Mouse (Mus musculus): ENCODE measurements around the gene Kmt2c. TPM values are rescaled to one million over a fixed set of nuclear protein-coding genes. Genes with fewer than 3 reads are reported as not detected.

Kmt2c gene
- polyA plus RNA-seq, 1 experiment, result 19.0 TPM

GRCm38 (mm10) chr5:25310226-25310625, 188.4 kb downstream of the Kmt2c start:
- TF ChIP-seq CTCF (IDR thresholded peaks at IDR 0.05; ENCODE audit: insufficient read depth, low read length), result no peak
- no peak for TF ChIP-seq POLR2A (IDR thresholded peaks at IDR 0.05; ENCODE audit: borderline replicate concordance, extremely low read depth, low read depth, low read length)
- 99% methylated on average over 2 of the region's 2 CpGs for WGBS

GRCm38 (mm10) chr5:25296830-25297229, 201.8 kb downstream of the Kmt2c start:
- H3K4me1 ChIP-seq (ENCODE audit: control insufficient read depth, insufficient read depth, low read length), result no peaks in the 10 kb centered on the region; the same call in 1 of the 2 replicates
- no peak for DNase-seq
- TF ChIP-seq POLR2A (IDR thresholded peaks at IDR 0.05; ENCODE audit: borderline replicate concordance, extremely low read depth, low read depth, low read length) (no peak), CTCF (IDR thresholded peaks at IDR 0.05; ENCODE audit: insufficient read depth, low read length) (no peak)
- 60% methylated on average over 3 of the region's 3 CpGs for WGBS
- no peak overlapping the region for H3K4me3 ChIP-seq (replicated peaks; ENCODE audit: extremely low read depth, low read depth, low read length)

More at GRCm38 (mm10) chr5:25310226-25310625, 188.4 kb downstream of the Kmt2c start:
- no peak for DNase-seq
- H3K4me3 ChIP-seq (replicated peaks; ENCODE audit: extremely low read depth, low read depth, low read length), result no peak overlapping the region
- H3K4me1 ChIP-seq (ENCODE audit: control insufficient read depth, insufficient read depth, low read length), result no peaks in the 10 kb centered on the region

GRCm38 (mm10) chr5:25283988-25284387, 214.6 kb downstream of the Kmt2c start:
- DNase-seq, result no peak
- Histone ChIP-seq H3K4me3 (replicated peaks; ENCODE audit: extremely low read depth, low read depth, low read length) (no peak overlapping the region), H3K4me1 (ENCODE audit: control insufficient read depth, insufficient read depth, low read length) (no peaks in the 10 kb centered on the region)
- TF ChIP-seq POLR2A (IDR thresholded peaks at IDR 0.05; ENCODE audit: borderline replicate concordance, extremely low read depth, low read depth, low read length) (no peak), CTCF (IDR thresholded peaks at IDR 0.05; ENCODE audit: insufficient read depth, low read length) (no peak)
- 98% methylated on average over 13 of the region's 13 CpGs for WGBS

GRCm38 (mm10) chr5:25276365-25276764, 222.2 kb downstream of the Kmt2c start:
- DNase-seq, result no peak
- no peak overlapping the region for H3K4me3 ChIP-seq (replicated peaks; ENCODE audit: extremely low read depth, low read depth, low read length)
- H3K4me1 ChIP-seq (ENCODE audit: control insufficient read depth, insufficient read depth, low read length), result no peaks in the 10 kb centered on the region
- TF ChIP-seq POLR2A (IDR thresholded peaks at IDR 0.05; ENCODE audit: borderline replicate concordance, extremely low read depth, low read depth, low read length) (no peak), CTCF (IDR thresholded peaks at IDR 0.05; ENCODE audit: insufficient read depth, low read length) (no peak)
- 83% methylated on average over 6 of the region's 6 CpGs for WGBS

- Histone ChIP-seq H3K4me1 (ENCODE audit: control insufficient read depth, insufficient read depth, low read length) (no peaks in the 10 kb centered on the region), H3K4me3 (replicated peaks; ENCODE audit: extremely low read depth, low read depth, low read length) (no peak overlapping the region)
- 81% methylated on average over 10 of the region's 10 CpGs for WGBS
- TF ChIP-seq CTCF (IDR thresholded peaks at IDR 0.05; ENCODE audit: insufficient read depth, low read length) (no peak), POLR2A (IDR thresholded peaks at IDR 0.05; ENCODE audit: borderline replicate concordance, extremely low read depth, low read depth, low read length) (no peak)
- no peak for DNase-seq
These were observed 223.0 kb downstream of the Kmt2c start for GRCm38 (mm10) chr5:25275629-25276028.

- TF ChIP-seq POLR2A (IDR thresholded peaks at IDR 0.05; ENCODE audit: borderline replicate concordance, extremely low read depth, low read depth, low read length), result no peak
- 75% methylated on average over 4 of the region's 4 CpGs for WGBS
- Histone ChIP-seq H3K4me1 (ENCODE audit: control insufficient read depth, insufficient read depth, low read length) (no peaks in the 10 kb centered on the region), H3K4me3 (replicated peaks; ENCODE audit: extremely low read depth, low read depth, low read length) (no peak overlapping the region)
- DNase-seq, result no peak
These were observed 230.2 kb downstream of the Kmt2c start for GRCm38 (mm10) chr5:25268258-25268888.

- 77% methylated on average over 7 of the region's 7 CpGs for WGBS
These were observed 236.3 kb downstream of the Kmt2c start for GRCm38 (mm10) chr5:25262266-25262665.

GRCm38 (mm10) chr5:25261452-25261851, 237.1 kb downstream of the Kmt2c start:
- no peak for DNase-seq
- TF ChIP-seq POLR2A (IDR thresholded peaks at IDR 0.05; ENCODE audit: borderline replicate concordance, extremely low read depth, low read depth, low read length), result no peak
- no peak for TF ChIP-seq CTCF (IDR thresholded peaks at IDR 0.05; ENCODE audit: insufficient read depth, low read length)
- WGBS, result 90% methylated on average over 6 of the region's 6 CpGs
- Histone ChIP-seq H3K4me1 (ENCODE audit: control insufficient read depth, insufficient read depth, low read length) (no peaks in the 10 kb centered on the region), H3K4me3 (replicated peaks; ENCODE audit: extremely low read depth, low read depth, low read length) (no peak overlapping the region)

More at GRCm38 (mm10) chr5:25262266-25262665, 236.3 kb downstream of the Kmt2c start:
- DNase-seq, result no peak
- Histone ChIP-seq H3K4me1 (ENCODE audit: control insufficient read depth, insufficient read depth, low read length) (no peaks in the 10 kb centered on the region), H3K4me3 (replicated peaks; ENCODE audit: extremely low read depth, low read depth, low read length) (no peak overlapping the region)
- no peak for TF ChIP-seq CTCF (IDR thresholded peaks at IDR 0.05; ENCODE audit: insufficient read depth, low read length)
- TF ChIP-seq POLR2A (IDR thresholded peaks at IDR 0.05; ENCODE audit: borderline replicate concordance, extremely low read depth, low read depth, low read length), result no peak

- no peaks in the 10 kb centered on the region for H3K4me1 ChIP-seq (ENCODE audit: control insufficient read depth, insufficient read depth, low read length)
- no peak for TF ChIP-seq CTCF (IDR thresholded peaks at IDR 0.05; ENCODE audit: insufficient read depth, low read length)
- no peak for TF ChIP-seq POLR2A (IDR thresholded peaks at IDR 0.05; ENCODE audit: borderline replicate concordance, extremely low read depth, low read depth, low read length)
- no peak overlapping the region for H3K4me3 ChIP-seq (replicated peaks; ENCODE audit: extremely low read depth, low read depth, low read length)
- no peak for DNase-seq
- 89% methylated on average over 2 of the region's 2 CpGs for WGBS
These were observed 241.9 kb downstream of the Kmt2c start for GRCm38 (mm10) chr5:25256686-25257085.

- DNase-seq, result no peak
- 99% methylated on average over 4 of the region's 4 CpGs for WGBS
- H3K4me1 ChIP-seq (ENCODE audit: control insufficient read depth, insufficient read depth, low read length), result no peaks in the 10 kb centered on the region
- no peak overlapping the region for H3K4me3 ChIP-seq (replicated peaks; ENCODE audit: extremely low read depth, low read depth, low read length)
- TF ChIP-seq POLR2A (IDR thresholded peaks at IDR 0.05; ENCODE audit: borderline replicate concordance, extremely low read depth, low read depth, low read length), result no peak
- no peak for TF ChIP-seq CTCF (IDR thresholded peaks at IDR 0.05; ENCODE audit: insufficient read depth, low read length)
These were observed 244.1 kb downstream of the Kmt2c start for GRCm38 (mm10) chr5:25254491-25254890.

Data from lung, adult 2 months (tissue).